Mouse (Mus musculus): ENCODE measurements around the gene Tas2r134.

- TF ChIP-seq POLR2A (IDR thresholded peaks at IDR 0.05; ENCODE audit: borderline replicate concordance, extremely low read depth, low read depth, low read length) (no peak), CTCF (IDR thresholded peaks at IDR 0.05; ENCODE audit: insufficient read depth, low read length) (no peak)
Measured at GRCm38 (mm10) chr2:51643244-51644139, 16.2 kb downstream of the Tas2r134 start.
